Mouse (Mus musculus) activated CD4-positive, CD25-positive, alpha-beta regulatory T cell, adult 4 months (primary cell): Measurements from ENCODE around the gene Gm20708. TPM values are rescaled to one million over a fixed set of nuclear protein-coding genes. Genes with fewer than 3 reads are reported as not detected.

Source experiments
- ATAC-seq: one replicate; pipeline ENCODE4 v1.8.0; 2017
- polyA plus RNA-seq, 2 experiments: library from polyadenylated mRNA; unstranded; fragments of 100-300 nt; shearing (Covaris generic); gene quantifications; one replicate each; pipeline ENCODE4 v1.2.1; 2017

Gm20708 gene
- polyA plus RNA-seq = 1 to 10 TPM; 3.8 to 5.6 TPM

- peak; percentile 38 for ATAC-seq
These were observed at the start of gene Gm20708, which contains the start of gene Syngr2 for GRCm38 (mm10) chr11:117809407-117810311. Gene Gm20708 (plus strand): TSS chr11:117809668. Gene Syngr2 (plus strand): TSS chr11:117809668.

- ATAC-seq = no peak
These were observed 48.9 kb upstream of the Gm20708 start for GRCm38 (mm10) chr11:117760374-117761119.

- ATAC-seq = no peak
These were observed 47.7 kb upstream of the Gm20708 start for GRCm38 (mm10) chr11:117761801-117762200.

- no peak for ATAC-seq
These were observed 47.2 kb upstream of the Gm20708 start for GRCm38 (mm10) chr11:117762246-117762645.

- ATAC-seq = no peak
These were observed 45.1 kb upstream of the Gm20708 start for GRCm38 (mm10) chr11:117764319-117764718.

- no peak for ATAC-seq
These were observed 44.1 kb upstream of the Gm20708 start for GRCm38 (mm10) chr11:117765361-117765760.

DNA sequence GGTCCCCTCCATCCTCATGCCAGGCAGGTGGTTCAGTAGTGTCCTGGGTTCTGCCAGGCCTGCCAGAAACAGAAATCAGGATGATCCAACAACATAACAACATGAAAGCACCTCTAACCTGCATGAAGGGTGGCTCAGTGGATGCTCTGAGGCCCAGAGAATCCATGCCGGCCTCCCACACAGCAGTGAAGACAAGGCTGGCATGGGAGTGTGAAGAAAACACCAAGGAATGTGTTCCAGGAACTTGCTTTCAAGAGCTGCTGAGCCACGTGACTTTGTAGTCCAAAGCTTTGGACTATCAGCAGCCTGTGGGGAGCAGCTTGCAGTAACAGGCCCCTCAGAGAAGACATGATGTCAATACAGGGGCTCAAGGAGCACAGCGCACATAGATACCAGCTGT, 43.2 kb upstream of the Gm20708 start:
- ATAC-seq = no peak

GRCm38 (mm10) chr11:117768725-117769682, 40.5 kb upstream of the Gm20708 start:
- ATAC-seq = no peak

GRCm38 (mm10) chr11:117769683-117770047, 39.8 kb upstream of the Gm20708 start:
- no peak for ATAC-seq

DNA sequence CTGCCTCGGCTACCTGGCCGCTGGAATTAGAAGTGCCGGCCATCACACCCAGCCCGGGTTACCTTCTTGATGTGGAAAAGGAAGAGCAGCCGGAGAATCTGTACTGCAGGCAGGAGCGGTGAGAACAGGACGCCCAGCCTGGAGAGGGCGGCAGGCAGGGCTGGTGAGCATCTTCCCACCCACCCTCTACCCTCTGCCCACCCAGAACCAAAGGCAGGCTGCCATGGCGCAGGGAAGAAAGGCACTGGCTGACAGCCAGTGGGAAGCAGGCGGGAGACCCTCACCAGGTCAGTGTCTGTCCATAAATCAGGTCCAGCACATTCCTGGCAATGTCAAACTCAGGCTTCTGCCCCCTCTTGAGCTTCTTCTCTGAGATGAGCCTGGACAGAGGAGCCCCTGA, 39.1 kb upstream of the Gm20708 start:
- ATAC-seq = no peak

DNA sequence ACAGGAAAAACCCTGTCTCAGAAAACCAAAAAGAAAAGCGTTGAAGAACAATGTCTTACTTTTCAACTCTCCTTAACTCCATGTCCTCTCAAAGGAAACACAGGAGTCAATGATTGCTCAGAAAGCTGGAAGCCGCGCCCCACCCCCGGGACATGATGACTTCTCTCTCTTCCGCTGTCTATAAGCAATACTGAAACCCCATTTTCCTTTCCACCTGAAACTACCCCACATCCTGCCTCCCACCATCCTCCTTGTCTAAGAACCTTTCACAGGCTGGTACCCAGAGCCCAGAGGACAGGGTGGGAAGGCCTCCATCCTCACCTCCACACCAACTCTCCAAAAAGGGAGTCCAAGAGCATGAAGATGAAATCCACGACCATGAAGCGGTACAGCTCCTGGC, 37.1 kb upstream of the Gm20708 start:
- ATAC-seq = peak; percentile 74

DNA sequence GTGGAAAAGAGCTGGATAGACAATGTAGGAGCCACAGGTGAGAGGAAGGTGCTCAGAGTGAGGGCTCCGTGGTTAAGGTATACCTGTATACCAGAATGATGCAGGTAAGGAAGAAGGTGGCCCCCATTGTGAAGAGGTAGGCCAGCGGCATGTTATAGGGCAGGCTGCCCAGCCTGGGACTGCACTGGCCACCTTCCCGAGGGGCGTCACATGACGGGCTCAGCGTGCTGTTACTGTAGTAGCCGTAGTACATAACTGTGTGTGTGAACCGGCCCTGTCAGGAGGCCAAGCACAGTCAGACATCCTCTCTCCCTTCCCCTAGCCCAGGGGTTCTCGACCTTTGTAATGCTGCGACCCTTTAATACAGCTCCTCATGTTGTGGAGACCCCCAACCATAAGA, 34.5 kb upstream of the Gm20708 start:
- no peak for ATAC-seq

DNA sequence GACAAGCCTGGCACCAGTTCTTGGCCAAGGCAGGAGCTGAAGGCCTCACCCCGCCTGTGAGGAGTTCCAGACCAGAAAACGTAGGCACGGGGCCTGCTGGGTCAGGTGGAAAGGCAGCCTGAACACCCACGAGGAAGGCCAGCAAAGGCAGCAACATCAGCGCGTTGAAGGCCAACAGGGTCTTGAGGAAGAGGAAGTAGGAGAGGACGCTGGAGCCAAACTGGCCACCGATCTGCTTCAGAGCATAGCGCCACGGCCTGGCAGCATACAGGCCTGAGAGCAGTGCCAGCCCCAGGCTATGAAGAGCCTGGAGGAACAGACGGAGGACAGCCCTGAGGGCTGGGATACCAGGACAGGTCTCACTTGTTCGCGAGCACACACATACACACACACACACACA, 33.9 kb upstream of the Gm20708 start:
- ATAC-seq = no peak

DNA sequence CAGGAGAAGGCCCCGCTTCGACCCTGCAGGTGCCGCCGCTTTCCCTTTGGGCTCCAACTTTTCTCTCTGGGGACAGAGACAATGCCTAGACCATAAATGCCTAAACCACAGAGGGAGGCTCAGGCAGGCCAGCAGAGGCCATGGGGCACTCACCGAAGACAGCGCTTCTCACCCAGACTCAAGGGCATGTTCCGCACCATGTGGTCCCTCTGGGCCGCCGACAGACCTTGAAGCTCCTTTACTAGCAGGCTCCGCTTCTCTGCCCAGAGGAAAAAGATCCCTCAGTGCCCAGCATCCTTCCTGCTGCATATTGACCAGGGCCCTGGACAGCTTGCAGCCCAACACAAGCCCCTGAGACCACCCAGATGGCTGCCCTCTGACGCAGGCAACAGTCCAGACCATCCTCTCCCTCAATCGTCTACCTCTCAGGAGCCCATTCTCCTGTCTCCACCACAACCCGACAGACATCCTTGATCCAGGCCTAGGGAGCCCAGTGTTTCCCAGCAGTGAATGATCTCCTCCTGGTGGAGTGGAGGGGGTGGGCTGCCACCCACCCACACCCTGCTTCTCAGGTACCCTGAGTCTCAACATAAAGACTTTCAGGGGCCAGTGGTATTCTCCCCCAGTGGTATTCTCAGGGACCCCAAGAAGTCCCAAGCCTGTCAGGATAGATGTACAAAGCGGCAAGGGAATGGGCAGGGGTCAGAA, 33.2 kb upstream of the Gm20708 start:
- ATAC-seq = no peak

GRCm38 (mm10) chr11:117777111-117777510, 32.4 kb upstream of the Gm20708 start:
- ATAC-seq = peak; percentile 38

DNA sequence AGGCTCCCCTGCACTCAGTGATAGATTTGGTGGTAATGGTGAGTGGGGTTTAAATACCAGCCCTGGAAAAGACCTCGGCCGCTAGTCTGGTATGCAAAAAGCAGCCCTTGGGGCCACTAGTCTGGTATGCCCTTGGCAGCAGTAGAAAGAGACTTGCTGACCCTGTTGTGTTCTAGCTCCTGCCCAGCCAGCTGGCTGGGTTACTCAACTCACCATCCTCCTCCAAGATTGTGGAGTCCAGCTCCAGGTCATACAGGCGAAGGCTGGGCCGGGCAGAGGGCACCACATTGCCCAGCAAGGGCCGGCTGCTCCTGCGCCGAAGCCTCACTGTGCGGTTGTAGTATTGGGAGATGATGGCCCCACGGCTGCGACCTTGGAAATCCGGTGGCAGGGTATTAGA, 31.4 kb upstream of the Gm20708 start:
- no peak for ATAC-seq

- no peak for ATAC-seq
These were observed 30.5 kb upstream of the Gm20708 start for GRCm38 (mm10) chr11:117778851-117779433.

DNA sequence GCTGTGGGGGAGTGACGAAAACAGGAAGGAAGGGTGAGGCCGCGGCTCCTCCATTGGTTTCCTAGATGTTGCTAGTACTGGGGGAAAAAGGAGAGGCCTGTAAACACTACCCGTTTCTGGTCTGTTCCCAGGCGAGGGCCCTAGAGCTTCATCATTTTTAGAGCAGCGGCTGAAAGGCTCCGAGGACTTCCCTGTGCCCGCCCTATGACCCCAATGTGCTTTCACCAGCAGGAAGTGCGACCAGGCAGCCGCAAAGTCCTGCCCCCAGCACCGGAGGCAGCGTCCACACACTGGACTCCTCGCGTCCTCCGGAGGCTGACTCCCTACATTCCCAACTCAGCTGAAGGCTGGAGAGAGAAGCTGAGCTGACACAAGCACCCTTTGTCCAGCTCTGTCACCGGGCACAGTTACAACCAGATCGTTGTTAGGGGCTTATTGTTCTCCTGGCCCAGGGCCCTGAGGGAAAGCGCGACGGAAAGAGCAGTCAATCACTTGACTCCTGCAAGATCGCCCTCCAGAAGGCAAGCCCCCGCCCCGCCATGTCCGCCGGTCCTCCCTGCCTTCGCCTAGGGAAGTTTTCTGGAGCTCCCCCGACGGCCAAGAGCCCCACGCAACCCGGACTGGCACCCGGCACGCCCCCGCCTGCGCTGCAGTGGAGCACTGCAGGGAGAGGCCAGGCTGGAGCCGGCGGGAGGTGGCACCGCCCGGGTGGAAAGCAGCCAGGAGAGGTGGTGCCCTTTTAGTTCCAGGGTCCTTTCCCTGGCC, 29.9 kb upstream of the Gm20708 start:
- ATAC-seq = no peak

DNA sequence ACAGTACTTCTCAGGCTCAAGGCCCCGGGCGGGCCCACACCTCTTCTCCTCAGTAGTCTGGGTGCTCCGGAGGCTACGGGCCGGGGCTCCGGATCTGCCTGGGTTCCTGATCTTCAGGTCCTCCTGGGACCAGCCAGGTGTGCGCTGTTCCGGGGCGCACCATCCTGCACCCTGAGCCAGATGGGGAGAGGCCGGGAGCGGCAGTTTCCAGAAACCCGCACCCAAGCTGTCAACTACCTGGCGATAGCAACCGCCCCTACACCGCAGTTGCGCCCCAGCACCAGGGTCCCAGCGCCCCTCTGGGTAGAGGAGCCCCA, 29.3 kb upstream of the Gm20708 start:
- ATAC-seq = no peak

DNA sequence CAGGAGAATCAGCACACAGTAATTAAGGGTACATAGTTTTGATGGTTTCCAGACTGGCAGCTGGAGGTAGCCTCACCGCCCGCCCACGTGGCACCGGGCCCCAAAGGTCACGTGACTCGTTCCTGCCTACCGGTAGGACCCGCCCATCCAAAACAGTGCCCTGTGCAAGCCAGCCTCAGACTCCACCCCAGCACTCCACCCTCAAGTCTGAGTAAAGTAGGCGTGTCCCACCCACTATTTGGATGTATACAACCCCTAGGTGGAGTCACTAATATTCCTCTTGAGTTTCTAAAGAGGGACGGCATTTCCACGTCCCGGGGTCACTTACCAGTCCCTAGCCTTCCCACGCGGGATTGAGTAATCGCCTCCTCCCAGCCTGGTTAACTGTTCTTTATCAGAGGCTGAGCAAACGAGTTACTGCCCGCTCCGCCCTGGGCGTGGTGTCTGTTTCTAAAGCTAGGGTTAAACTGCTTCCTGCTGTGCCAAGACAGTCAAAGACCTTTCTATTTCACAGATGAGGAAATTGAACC, 28.8 kb upstream of the Gm20708 start:
- ATAC-seq = peak; percentile 69
